Mouse (Mus musculus) olfactory bulb, adult 2 months (tissue): ENCODE measurements around the gene Cpd.

ENCODE experiments used
- CTCF ChIP-seq: fragments of 200-500 bp; IDR thresholded peaks from 2 replicates; pipeline ENCODE4 v1.5.1; 2012; ENCODE audit warnings: low read depth, mild to moderate bottlenecking, low read length, moderate library complexity; ENCODE audit not compliant: insufficient read depth
- POLR2A ChIP-seq: fragments of 200-500 bp; IDR thresholded peaks from 2 replicates; pipeline ENCODE4 v1.6.1; 2012; ENCODE audit warnings: mild to moderate bottlenecking, low read depth, low read length, moderate library complexity; ENCODE audit not compliant: insufficient read depth

DNA sequence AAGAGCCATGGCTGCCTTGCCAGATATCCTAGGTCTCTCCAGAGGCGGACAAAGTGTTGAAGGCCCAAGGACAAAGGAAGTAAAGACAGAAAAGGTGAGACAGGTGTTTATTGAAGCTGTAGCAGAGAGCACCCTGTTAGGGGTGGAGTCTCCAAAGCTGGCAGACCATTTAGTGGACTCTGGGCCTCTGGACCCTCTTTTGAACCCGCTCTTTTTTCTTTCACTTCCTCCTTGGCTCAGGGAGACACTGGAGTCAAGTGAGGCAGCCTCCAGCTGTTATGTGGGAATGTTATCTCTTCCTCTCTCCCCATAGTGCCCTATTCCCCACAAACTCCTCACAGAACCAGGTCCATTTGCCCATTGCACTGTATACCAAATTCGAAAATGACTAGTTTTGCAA is 46.2 kb upstream of the Cpd start:
- TF ChIP-seq POLR2A (no peak), CTCF (no peak)
